Mouse (Mus musculus): ENCODE measurements around the gene Vpreb1. TPM values are rescaled to one million over a fixed set of nuclear protein-coding genes. Genes with fewer than 3 reads are reported as not detected.

Vpreb1 gene
- polyA plus RNA-seq, 2 experiments from 2014 or later: 3.0 TPM; not detected in 1

DNA sequence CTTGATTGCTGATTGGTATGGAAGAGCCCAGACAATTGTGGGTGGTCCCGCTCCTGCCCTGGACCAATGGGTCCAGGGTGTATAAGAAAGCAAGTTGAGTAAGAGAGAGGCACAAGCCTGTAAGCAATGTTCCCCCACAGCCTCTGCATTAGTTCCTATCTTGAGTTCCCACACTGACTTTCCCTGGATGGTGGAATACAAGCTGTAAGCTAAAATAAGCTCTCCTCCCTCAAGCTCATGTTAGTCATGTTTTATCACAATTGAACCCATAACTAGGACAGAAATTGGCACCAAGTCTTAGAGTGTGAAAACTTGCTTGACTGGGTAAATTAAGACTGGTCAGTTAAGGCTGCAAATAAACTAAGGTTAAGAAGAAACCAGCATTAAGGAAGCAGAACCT is 15.1 kb downstream of the Vpreb1 start:
- ATAC-seq: no peak

DNA sequence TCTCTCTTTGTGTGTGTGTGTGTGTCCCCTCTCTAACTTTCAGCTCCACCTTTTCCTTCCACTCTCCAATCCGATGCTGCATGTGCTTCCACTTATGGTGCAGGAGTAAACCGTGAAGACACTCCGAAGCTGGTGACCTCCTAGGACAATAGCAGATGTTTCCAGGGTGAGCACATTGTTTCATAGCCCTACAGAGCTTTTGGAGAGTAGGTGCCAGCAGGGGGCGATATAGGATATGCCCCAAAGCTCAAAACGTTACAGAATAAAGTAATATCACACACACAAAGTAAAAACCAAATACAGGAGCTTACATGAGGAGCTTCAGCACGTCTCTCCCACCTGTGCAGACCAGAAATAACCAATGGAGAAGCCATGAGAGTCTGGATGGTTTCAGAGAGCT is 15.8 kb downstream of the Vpreb1 start:
- ATAC-seq: peak; percentile 84

DNA sequence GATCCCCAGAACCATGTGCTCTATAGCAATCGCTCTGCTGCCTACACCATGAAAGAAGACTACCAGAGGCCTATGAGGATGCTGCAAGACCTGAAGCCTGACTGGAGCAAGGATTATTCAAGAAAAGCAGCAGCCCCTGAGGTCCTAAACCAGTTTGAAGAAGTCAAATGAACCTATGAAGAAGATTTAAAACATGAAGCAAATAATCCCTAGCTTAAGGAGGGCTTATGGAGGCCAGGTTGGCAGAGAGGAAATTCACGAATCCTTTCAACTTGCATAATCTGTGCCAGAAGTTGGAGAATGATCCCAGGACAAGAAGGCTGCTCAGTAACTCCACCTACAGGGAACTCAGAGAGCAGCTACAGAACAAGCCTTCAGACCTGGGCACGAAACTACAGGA is 18.2 kb downstream of the Vpreb1 start:
- ATAC-seq: no peak

DNA sequence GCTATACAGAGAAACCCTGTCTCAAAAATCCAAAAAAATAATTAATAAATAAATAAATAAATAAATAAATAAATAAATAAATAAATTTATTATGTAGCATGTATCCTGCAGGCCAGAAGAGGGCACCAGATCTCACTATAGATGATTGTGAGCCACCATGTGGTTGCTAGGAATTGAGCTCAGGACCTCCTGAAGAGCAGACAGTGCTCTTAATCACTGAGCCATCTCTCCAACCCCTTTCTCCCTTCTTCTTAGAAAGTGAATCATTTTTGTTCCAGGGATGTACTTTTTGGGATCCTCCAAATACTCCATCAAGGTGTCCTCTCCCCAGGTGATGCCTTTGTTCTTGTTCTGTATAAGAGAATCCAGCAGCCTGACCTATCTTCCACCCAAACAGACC is 21.4 kb downstream of the Vpreb1 start:
- ATAC-seq: no peak

DNA sequence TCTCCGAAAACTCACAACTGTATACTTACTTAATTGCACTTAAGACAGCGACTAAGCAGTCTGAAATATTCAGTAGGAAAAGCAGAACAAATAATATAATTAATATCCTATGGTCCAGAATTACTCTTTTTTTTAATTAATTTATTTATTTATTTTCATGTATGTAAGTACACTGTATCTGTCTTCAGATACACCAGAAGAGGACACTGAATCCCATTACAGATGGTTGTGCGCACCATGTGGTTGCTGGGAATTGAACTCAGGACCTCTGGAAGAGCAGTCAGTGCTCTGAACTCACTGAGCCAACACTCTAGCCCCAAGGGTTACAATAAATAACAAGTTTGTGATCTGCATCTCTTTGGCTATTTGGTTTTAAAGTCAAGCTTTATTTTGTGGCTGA is 41.0 kb downstream of the Vpreb1 start:
- ATAC-seq: no peak

DNA sequence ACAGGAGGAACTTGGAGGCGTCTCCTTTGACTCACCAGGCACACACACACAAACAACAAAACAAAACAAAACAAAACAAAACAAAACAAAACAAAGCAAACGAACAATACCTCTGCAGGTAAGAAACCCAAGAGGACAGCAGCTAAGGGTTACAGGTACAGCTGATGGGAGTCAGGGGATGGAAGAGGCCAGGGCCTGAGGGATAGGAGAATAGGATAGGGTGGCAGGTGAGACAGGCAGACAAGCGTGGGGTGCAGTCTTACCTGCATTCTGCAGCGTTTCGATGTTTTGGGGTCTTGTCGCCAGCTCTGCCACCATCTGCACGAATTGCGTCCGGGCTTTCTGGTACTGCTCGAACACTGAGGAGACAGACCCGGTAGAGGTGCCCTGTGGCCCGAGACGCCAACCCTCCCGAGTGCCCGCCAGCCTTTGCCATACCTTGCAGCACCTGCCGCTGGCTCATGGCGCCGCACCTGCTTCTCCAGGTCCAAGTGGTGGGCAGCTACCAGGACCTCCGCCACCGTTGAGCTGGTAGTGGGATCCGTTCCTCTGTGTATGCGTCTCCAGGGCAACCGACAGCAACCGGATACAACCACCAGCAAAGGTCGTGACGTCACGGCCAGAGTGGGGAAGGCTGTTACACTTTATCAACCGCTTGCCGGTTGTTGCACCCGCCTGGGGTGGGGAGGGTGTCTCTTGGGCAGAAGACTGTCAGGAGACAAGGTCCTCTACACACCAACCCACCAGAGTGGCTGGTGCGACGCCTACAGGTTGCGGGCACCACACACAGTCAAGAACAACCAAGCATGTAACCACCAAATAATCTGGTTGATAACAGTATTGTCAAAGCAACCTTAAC is 41.7 kb downstream of the Vpreb1 start, which contains the start of gene Spag6l:
Gene Spag6l (minus strand): TSS at position 700 of the 859 bp plus-strand sequence.
- ATAC-seq: peak; percentile 97

DNA sequence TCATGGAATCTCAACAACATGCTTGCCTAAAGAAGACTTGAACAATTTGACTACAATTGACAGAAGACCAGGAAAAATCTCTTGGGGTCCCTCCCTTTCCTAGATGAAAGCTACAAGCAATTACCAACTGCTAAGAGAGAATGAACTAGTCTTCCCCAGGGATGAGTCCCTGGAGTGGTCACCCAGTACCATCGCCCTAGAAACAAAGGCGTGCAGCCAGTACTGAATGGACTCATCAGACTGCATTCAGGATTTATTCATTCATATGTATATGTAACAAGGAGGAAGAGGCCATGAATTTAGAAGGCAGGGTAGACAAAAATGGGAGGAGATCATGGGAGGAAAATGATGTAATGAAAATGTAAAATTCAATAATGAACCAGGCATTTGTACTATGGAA is 44.4 kb downstream of the Vpreb1 start:
- no peak for ATAC-seq

DNA sequence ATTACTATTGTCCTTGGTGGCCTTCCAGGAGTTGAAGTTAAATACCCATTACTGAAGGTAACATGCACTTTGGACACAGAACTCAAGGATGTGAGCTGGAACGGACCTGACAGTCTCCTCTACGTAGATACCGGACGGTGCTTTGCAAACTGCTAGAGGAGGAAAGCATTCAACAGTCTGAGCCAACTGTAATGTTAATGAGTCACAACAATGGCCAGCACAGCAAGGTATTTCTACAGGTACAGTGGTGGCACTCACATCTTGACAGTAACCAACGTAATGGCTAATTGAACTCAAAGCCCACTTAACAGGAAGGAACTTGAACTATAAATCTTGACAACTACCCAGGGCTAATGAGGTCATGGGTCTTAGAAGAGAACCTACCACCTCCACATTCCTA is 45.2 kb downstream of the Vpreb1 start:
- ATAC-seq: no peak

Other genes with a start within 250 kb of the Vpreb1 start
- not detected for gene Olfr19, start 194.4 kb downstream of the Vpreb1 start, polyA plus RNA-seq (2017; shearing (Covaris generic))
- gene Spag6l, start 41.4 kb downstream of the Vpreb1 start, polyA plus RNA-seq (2017; shearing (Covaris generic)): not detected
- not detected for gene Igll1, start 6.9 kb downstream of the Vpreb1 start, polyA plus RNA-seq (2017; shearing (Covaris generic))
- gene Top3b, start 107 bp downstream of the Vpreb1 start, polyA plus RNA-seq (2017; shearing (Covaris generic)): 10 to 100 TPM; 54.8 to 75.6 TPM
- gene Ppm1f, start 25.6 kb upstream of the Vpreb1 start, polyA plus RNA-seq (2017; shearing (Covaris generic)): 10 to 100 TPM; 12.3 to 26.4 TPM
- gene Mapk1, start 112.5 kb upstream of the Vpreb1 start, polyA plus RNA-seq (2017; shearing (Covaris generic)): 10 to 100 TPM; 19.1 to 32.1 TPM
- gene Ypel1, start 198.9 kb upstream of the Vpreb1 start, polyA plus RNA-seq (2017; shearing (Covaris generic)): 1 to 10 TPM; 7.5 to 10.0 TPM
- gene Ppil2, start 240.4 kb upstream of the Vpreb1 start, polyA plus RNA-seq (2017; shearing (Covaris generic)): 100 to 1,000 TPM; 221 to 254 TPM

All from CD4-positive, CD25-positive, alpha-beta regulatory T cell, adult 4 months (primary cell).